14 mouse cellular contexts compared by ENCODE assay signal in the genomic region with DNA sequence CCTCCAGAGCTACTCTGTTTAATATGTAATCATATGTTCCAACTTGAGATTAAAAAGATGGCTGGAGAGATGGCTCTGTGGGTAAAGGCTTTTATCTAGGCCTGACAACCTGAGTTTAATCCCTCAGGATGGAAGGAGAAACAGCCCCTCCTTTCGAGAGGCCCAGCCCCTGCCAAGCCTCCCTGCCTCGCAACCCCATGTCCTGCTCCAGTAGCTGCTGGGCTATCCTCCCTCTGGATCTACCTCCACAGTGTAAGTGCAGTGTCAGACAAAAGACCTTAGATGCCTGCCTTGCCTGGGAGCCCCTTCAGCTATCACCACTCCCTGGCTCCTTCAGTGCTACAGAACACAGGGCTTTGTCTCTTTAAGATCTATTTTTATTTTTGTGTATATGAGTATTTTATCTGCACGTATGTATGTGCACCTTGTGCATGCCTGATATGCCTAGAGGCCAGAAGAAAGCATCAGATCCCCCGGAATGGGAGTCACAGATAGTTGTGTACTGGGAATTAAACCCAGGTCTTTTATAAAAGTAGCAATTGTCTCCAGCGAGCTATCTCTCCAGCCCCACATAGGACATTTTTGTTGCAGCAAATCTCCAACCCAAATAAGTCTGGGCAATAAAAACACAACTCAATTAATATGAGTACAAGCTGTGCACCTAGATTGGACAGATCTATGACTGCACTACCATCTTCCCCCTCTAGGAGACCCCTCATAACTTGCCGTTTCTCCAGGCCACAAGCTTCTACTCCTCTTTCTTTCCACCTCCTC.
A peak's percentile ranks its signal among the peaks of the same experiment; 100 is the strongest.
DNase-seq lines count a peak whose midpoint lies in the region; ATAC-seq and TF ChIP-seq lines count a peak whose summit lies in the region.
"Had no signal": no experiment of that assay in that cellular context is flagged by ENCODE, and none has a peak within 500 bp of the region (broad histone marks: within the 10 kb centered on the region; RNA-seq: fewer than 3 reads in every experiment).

No protein-coding gene starts in this region.

- ATAC-seq in kidney, postnatal 0 days (replicated peaks; ENCODE audit: low FRiP score, low read depth): no peak
- peak; percentile 56 for ATAC-seq in liver, embryonic 15.5 days (ENCODE audit: insufficient read depth)
- no peak for ATAC-seq in midbrain, embryonic 16.5 days

- no peaks in the 10 kb centered on the region for H3K4me1 ChIP-seq in kidney, postnatal 0 days (replicated peaks; ENCODE audit: insufficient read depth, low read length)
- H3K4me1 ChIP-seq in liver, embryonic 15.5 days (replicated peaks): peaks cover 11% of the 10 kb centered on the region; the same call in 1 of the 2 replicates
- H3K4me1 ChIP-seq in midbrain, embryonic 16.5 days (ENCODE audit: control insufficient read depth, insufficient read depth, low read length): peaks cover 29% of the 10 kb centered on the region

- H3K9me3 ChIP-seq in kidney, postnatal 0 days (replicated peaks; ENCODE audit: low read length): no peaks in the 10 kb centered on the region
- H3K9me3 ChIP-seq in liver, embryonic 15.5 days (replicated peaks): no peaks in the 10 kb centered on the region
- H3K9me3 ChIP-seq in midbrain, embryonic 16.5 days (replicated peaks; ENCODE audit: control insufficient read depth, low read length, poor library complexity, severe bottlenecking): no peaks in the 10 kb centered on the region
- H3K9me3 ChIP-seq: heart, embryonic 10.5 days; hindbrain, embryonic 15.5 days; limb, embryonic 13.5 days had no signal

- no peak overlapping the region for H3K4me2 ChIP-seq in kidney, postnatal 0 days (ENCODE audit: low read length)
- no peak overlapping the region for H3K4me2 ChIP-seq in liver, embryonic 15.5 days
- H3K4me2 ChIP-seq in midbrain, embryonic 16.5 days (ENCODE audit: low read length): no peak overlapping the region
- H3K4me2 ChIP-seq: hindbrain, embryonic 15.5 days; limb, embryonic 13.5 days had no signal

- H3K27me3 ChIP-seq in kidney, postnatal 0 days (ENCODE audit: insufficient read depth, low read length): no peaks in the 10 kb centered on the region
- no peaks in the 10 kb centered on the region for H3K27me3 ChIP-seq in liver, embryonic 15.5 days
- H3K27me3 ChIP-seq in midbrain, embryonic 16.5 days (ENCODE audit: control insufficient read depth, insufficient read depth, low read depth, low read length): no peaks in the 10 kb centered on the region
- H3K27me3 ChIP-seq: hindbrain, embryonic 15.5 days had no signal

- no peak overlapping the region for H3K9ac ChIP-seq in kidney, postnatal 0 days (ENCODE audit: low read depth, low read length)
- H3K9ac ChIP-seq in liver, embryonic 15.5 days: no peak overlapping the region
- no peak overlapping the region for H3K9ac ChIP-seq in midbrain, embryonic 16.5 days (ENCODE audit: low read depth, low read length)
- H3K9ac ChIP-seq: hindbrain, embryonic 15.5 days; limb, embryonic 13.5 days had no signal

- TF ChIP-seq CTCF in kidney, postnatal 0 days (IDR thresholded peaks at IDR 0.05; ENCODE audit: low read depth): peak; percentile 37; the same call in 1 of the 2 replicates

- 68% methylated on average over 6 of the region's 6 CpGs for WGBS in kidney, postnatal 0 days
- WGBS in liver, embryonic 15.5 days (ENCODE audit: insufficient replicate concordance): 31% methylated on average over 6 of the region's 6 CpGs
- WGBS in midbrain, embryonic 16.5 days: 55% methylated on average over 6 of the region's 6 CpGs

- no peak overlapping the region for H3K27ac ChIP-seq in kidney, postnatal 0 days
- H3K27ac ChIP-seq in liver, embryonic 15.5 days (replicated peaks): no peak overlapping the region
- H3K27ac ChIP-seq in midbrain, embryonic 16.5 days (ENCODE audit: low read length): peak overlapping the region; percentile 59
- H3K27ac ChIP-seq: heart, embryonic 10.5 days; hindbrain, embryonic 15.5 days; limb, embryonic 13.5 days; macrophage had no signal

- H3K4me3 ChIP-seq in kidney, postnatal 0 days (replicated peaks; ENCODE audit: low read depth, low read length): no peak overlapping the region
- H3K4me3 ChIP-seq in liver, embryonic 15.5 days (replicated peaks): no peak overlapping the region
- H3K4me3 ChIP-seq in midbrain, embryonic 16.5 days (ENCODE audit: low read depth, low read length): no peak overlapping the region
- H3K4me3 ChIP-seq: heart, embryonic 10.5 days; hindbrain, embryonic 15.5 days; limb, embryonic 13.5 days had no signal

- no peaks in the 10 kb centered on the region for H3K36me3 ChIP-seq in kidney, postnatal 0 days (ENCODE audit: insufficient read depth, low read length)
- H3K36me3 ChIP-seq in liver, embryonic 15.5 days (replicated peaks): no peaks in the 10 kb centered on the region
- peaks cover 7% of the 10 kb centered on the region; the same call in 1 of the 2 replicates for H3K36me3 ChIP-seq in midbrain, embryonic 16.5 days (ENCODE audit: control insufficient read depth, insufficient read depth, low read length)
- H3K36me3 ChIP-seq: heart, embryonic 10.5 days; hindbrain, embryonic 15.5 days; limb, embryonic 13.5 days had no signal

- DNase-seq in kidney, postnatal 0 days (ENCODE audit: low spot score): no peak
- DNase-seq in kidney, adult 11 months: no peak
- peak; percentile 33 for DNase-seq in c-Kit-positive CD71-positive TER-119-positive erythroid progenitor cells, embryonic 14.5 days (ENCODE audit: low spot score)
- DNase-seq in embryo, embryonic 11 days: no peak
- DNase-seq in kidney, postnatal 36 days: no peak
- no peak for DNase-seq in spleen, postnatal 36 days (ENCODE audit: low spot score in 2 of 2)
- DNase-seq: adrenal gland, postnatal 10 days; kidney, postnatal 10 days had no signal
